Mouse (Mus musculus) natural killer cell, adult 2 months (primary cell): ENCODE results near the gene Morc2a.
"Not testable (repeated sequence)": the region's sequence is repeated elsewhere in the genome, so short reads cannot be mapped to it uniquely, and the experiment has no call there.

Experiments
- DNase-seq, 2 experiments: peaks; one replicate each; pipeline ENCODE4 v3.0.0; 2022; ENCODE audit warnings: low spot score in 2 of 2

Morc2a gene

DNA sequence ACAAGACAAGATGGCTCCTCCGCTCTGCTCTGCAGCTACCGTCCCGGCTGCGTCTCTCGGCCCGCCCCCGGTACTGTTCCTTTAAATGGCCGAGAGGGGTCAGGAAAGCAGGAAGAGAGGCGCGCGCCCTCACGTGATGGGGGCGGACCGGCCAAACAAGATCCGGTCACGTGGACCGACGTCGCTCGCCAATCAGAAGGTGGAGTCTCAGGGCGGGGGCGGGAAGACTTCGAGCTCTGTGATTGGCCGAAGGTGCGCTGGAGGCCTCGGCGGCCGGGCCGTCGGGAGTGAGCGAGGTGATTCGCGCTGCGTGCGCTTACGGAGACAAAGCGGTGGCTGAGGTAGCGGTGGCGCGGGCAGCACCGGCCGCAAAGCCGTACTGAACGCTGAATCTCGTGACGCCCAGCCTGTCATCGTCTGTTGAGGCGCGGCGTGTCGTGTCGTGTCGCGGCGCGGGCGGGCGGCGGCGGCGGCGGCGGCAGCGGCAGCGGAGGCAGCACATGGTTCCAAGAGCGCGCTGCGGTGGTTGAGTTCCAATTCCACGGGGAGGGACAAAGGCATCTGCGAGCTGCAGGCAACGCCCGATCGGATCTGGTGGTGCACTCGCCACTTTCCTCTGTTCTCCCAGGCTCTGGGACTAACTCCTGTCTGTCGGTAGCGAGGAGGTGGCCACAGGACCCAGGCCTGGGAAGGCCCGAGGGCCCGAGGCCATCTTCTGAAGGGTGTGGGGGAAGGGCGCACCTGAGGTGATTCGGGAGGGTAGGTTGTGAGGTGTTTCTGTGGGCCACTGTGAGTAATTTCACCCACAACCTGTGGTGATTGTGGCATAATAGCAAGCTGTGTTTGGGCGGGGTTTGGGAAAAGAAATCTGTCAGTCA is at the start of gene Morc2a:
Gene Morc2a (plus strand): TSS at position 228 of the 878 bp plus-strand sequence.
- peak; percentile 95 to 97 for DNase-seq

DNA sequence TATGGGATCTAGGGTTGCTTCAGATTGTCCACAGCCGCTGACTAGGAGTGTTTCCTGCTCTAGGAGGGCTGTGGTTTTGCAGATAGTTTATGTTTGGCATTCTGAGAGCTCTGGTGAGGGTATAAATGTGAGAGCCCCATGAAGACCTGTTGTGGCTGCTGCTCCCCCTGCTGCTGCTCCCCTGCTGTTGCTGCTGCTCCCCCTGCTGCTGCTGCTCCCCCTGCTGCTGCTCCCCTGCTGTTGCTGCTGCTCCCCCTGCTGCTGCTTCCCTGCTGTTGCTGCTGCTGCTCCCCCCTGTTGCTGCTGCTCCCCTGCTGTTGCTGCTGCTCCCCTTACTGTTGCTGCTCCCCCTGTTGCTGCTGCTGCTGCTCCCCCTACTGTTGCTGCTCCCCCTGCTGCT is 47.0 kb upstream of the Morc2a start:
- not testable (repeated sequence) for DNase-seq

DNA sequence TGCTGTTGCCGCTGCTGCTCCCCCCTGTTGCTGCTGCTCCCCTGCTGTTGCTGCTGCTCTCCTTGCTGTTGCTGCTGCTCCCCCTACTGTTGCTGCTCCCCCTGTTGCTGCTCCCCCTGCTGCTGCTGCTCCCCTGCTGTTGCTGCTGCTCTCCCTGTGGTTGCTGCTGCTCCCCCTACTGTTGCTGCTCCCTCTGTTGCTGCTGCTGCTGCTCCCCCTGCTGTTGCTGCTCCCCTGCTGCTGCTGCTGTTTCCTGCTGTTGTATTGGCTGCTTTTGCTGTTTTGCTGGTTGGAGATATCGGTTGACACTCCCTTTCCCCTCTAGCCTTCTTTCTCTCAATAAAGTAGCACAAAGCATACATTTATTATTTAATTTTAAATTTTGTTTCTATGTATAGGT is 46.3 kb upstream of the Morc2a start:
- not testable (repeated sequence) for DNase-seq

DNA sequence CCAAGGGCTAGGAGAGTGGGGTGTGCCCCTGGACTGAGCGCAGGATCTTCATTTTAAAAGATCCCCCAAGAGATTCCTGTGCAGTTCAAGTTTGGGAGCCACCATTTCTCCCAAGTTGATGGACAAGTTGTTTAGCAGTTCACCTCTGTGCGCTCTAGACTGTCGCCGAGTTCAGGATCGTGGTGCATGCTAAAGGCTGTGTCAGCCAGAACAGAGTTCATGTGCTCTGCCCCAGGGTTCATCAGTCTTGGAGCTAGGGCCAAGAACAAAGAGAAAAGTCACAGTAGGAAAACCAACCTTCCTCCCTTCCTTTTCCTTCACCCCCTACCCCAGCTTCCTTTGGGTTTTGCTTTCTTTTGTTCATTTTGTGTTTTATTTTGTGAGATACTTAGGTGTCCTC is 42.5 kb upstream of the Morc2a start:
- DNase-seq: no peak

DNA sequence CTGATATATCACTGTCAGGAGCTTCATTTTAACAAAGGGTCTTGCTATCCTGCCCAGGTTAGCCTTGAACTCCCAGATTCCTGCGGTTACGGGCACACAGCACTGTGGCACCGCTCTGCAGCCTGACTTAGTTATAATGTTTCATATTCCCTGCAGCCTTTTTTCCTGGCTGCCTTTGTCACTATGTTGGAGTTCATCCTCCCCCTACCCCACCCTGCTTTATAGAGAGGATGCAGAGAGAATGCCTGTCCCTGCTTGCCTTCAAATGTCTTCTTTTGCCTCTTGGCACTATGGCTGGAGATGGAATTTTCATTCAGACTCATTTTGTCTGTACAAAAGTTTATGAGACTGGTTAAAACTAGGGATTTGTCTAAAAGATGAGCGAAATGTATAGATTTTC is 33.4 kb upstream of the Morc2a start:
- no peak for DNase-seq

DNA sequence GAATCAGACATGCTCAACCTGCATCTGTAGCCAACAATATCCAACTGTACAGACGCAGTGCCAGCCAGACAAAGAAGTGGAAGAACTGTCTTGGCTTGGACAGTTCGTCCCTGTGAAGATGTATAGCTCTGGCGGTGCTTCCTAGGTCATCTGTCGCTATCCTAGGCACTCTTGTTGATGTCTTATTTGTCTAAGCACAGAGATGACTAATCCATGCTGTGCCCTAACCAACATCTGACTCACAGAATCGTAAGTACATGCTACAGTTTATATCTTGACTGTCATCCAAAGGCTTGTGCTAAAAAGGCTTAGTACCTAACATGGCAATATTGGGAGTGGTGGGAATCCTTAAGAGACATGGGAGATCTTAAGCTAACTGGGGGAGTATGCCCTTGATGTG is 26.2 kb upstream of the Morc2a start:
- DNase-seq: no peak

DNA sequence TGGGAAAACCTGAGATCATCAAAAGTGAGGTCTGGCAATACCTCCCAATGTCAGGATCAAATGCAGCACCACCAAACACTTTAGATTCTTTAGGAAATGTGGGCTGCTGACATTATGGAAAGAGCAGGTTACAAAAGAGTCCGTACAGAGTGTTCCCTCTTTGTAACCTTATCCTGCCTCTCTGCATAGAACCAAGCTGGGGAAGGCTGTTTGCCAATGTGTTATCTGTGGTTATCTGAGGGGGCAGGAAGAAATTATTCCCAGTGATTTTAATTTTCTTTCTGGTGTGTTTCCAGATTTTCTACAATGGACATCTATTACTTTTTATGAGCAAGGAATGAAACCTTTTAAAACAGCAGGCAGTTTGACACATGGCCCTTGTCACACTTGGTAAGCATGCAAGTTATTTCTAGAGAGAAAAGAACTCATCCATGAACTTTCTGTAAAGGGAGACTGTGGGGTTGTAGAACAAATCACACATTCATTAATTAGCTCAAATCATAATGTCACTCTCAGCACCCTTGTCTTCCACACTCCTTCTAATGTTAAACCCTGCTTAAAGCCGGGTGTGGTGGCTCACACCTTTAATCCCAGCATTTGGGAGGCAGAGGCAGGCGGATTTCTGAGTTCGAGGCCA is 24.5 kb upstream of the Morc2a start:
- no peak for DNase-seq

DNA sequence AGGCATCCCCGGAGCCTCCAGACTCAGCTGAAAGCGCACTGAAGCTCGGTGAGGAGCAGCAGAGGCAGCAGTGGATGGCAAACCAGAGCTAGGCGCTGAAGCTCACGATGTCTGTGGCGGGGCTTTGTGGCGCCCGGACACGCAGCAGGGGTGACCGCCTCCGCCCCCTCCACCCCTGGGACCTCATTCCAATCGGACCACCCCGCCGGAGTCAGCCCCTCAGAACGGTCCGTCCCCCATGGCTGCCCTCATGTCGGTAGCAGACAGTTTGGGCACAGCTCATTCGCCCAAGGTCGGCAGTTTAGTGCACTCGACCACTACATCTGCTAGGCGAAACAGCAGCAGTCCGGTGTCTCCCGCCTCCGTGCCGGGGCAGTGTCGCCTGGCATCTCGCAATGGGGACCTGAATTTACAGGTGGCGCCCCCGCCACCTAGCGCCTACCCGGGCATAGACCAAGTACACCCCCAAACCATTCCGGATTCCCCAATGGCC is 19.9 kb upstream of the Morc2a start:
- DNase-seq: no peak

DNA sequence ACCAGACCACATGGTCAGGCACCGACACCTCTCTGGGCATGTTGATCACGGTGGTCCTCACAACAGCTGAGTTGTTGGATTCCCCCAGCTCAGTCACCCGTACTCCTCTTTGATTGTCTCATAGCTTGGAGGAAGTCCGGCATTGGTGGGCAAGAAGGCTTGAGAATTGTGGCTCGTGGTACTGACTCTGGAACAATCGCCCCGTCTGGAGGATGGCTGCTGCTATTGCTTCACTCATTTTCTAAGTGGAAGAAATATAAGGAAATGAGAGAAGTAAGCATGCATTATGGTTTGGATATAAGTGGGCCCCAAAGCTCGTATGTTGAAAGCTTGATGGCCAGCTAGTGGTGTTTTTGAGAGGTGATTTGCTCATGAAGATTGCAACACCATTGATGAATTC is 15.7 kb upstream of the Morc2a start:
- not testable (repeated sequence) for DNase-seq

DNA sequence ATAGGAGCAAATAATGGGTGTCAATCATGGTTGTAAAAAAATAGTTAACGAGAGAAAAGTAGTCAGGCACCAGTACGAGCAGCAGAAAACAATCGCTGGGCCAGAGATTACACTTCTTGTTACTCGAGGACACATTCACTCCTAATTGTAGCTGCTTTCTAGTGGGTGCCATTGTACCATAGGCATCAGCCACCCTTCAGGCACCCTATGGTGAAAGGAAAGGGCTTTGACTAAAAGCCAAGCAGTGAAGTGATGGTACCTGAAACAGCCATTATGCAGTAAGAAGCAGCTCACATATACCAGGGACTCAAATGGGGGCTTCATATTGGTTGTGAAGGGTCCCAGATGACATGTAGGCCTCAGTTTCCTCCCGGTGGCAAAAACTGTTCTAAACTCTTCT is 1.3 kb upstream of the Morc2a start:
- DNase-seq: no peak

DNA sequence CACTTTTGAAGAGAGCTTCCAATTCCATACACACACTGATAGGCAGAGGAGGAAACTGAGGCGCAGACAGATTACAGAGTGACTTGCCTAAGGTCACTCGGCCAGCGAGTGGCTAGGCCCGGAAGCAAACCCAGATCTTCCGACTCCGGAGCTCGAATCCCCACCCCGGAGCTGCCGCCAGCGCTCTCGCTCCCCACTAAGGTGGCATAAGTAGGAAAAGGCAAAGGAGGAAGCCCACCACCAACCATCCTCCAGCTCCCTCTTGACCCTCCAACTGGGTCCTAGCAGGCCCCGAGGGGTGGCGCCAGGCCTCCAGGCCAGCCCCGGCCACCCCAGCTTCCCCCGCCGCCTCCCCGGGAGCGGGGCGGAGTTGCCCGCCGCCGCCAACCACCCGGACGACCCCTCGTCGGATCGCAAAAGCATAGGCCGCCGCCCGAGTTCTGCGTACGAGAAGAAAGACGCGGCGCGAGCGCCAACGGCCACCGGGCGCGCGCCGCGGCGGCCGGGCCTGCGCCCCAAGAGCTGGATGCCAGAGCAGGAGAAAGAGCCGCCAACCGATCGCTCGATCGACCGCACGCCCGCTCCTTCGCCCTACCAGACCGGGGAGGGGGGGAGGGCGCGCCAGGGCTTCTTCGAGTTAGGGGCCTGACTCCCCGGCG is 557 bp upstream of the Morc2a start:
- peak in 1 of 2 experiments; percentile 25 for DNase-seq

DNA sequence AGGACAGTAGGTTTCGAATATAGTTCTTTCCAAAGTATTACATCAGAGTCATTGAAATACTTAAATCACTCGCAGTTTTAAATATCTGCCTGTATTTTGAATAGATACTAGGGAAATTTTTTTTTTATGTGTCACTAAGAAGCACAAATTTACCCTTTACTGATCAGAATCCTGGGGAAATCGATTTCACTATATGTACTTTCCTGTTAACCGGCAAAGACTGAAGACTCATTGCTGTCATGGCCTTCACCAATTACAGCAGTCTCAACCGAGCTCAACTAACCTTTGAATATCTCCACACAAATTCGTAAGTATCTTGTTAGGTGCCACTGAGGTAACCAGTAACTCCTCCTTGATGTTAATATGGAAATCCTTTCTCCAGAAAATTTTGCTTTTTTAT is 1.1 kb downstream of the Morc2a start:
- no peak for DNase-seq

DNA sequence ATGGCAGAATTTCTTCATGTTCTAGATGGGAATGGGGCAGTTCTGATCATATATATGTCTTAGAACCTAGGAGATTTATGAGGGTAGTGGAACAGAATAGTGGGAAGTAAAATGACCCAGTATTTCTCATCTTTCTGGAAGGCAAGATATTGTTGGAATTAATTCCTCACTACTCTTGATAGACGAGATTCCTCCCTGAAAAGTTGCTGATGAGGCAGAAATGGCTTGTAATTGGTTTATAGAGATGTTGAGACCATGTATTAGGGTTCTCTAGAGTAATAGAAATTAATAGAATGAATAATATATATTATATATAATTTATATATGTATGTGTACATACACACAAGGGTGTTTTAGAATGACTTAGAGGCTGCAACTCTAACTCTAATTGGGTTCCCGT is 13.0 kb downstream of the Morc2a start:
- DNase-seq: no peak

DNA sequence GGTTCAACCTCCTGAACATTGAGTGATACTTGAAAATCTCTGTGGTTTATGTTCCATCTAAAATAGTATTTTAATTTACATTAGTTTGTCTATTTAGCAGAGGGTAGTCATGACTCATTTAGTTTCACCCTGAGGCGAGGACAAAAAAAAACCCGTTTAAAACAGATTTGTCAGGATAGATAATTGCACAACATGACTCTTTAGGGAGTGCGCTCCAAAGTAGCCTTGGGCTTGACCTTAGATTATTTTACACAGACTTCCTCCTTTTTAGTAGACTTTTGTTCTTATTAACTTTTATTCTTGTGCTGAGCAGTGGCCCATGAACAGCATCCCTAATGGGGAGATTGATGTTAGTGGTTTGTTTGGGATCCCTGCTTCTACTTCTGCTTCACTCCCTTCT is 18.5 kb downstream of the Morc2a start:
- no peak for DNase-seq

DNA sequence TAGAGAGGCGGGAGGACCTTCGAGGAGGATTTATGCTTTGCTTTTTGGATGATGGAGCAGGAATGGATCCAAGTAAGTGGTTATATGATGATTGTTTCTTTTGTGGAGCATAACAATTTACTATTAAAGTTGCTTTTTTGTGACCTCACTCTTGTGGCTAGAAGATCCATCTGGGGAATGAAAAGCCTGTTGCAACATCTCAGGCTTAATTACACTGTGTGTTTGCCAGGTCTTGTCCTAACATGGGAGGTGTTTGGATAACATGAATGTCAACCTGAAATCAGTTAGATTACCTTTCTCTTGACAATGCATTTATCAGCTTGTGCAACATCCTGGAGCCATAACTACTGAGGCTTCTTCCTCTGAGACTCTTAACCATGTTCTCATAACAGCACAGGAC is 19.8 kb downstream of the Morc2a start:
- no peak for DNase-seq

DNA sequence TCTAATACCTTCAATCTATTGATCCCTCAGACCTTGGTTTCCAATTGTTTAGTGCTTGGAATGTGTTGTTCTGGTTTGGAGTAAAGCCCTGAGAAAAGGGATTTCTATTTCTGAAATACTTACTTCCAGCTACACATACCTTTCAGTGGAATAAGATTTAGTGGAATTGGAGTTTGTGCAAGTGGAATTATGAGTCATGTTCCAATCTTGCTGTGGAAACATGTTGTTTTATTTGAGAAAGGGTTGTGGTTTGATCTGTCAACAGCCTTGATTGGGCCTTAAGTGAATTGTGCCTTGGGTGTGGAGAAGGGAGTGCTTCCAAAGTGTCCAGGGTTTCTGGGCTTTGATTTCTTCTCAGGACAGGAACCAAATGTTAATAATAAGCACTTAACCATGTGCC is 20.9 kb downstream of the Morc2a start:
- DNase-seq: no peak

DNA sequence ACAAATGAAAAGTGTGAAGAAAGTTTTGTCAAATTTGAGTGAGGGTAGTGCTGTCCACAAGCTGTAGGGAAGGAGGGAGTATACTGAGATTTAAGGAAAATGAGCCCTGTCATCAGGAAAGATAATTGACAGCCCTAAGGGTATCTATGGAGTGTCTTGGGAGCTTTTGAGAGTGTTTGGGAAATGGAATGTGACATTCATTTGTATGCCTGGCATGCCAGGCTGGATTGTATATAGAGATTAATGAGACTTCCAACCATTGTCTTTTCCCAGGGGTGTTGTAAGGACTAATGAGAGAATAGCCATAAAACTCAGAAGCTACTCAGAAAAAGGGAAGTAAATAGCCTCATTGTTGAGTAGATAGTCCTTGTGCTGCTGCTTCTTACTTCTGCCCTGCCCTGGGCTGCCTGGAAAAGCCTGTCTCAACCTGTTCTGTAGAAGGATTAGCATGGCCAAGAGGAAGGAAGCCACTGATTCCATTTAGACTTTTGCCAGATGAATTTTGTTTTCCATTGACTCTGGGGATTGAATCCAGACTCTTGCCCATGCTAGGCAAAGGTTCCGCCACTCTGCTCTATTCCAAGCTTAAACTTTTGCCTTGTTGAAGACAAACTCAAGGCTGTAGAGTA is 22.1 kb downstream of the Morc2a start:
- DNase-seq: no peak

DNA sequence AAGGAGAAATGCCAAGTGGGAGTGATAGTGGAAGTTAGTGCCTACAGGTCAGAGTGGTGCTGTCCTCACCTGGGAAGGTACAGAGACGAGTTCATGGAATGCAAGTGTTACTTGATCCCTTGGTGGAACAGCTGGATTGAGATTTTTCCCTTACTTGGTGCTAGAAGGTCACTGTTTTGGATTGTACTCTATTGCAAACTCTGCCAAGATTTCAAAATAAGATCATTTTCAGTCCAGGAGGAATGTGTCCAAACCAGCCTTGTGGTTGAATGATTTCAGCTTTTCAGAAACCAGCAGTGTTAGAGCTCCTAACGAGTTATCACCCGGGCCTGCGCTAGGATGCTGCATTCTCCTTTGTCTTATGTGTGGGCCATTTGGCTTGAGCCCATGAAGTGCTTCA is 25.6 kb downstream of the Morc2a start:
- DNase-seq: no peak

DNA sequence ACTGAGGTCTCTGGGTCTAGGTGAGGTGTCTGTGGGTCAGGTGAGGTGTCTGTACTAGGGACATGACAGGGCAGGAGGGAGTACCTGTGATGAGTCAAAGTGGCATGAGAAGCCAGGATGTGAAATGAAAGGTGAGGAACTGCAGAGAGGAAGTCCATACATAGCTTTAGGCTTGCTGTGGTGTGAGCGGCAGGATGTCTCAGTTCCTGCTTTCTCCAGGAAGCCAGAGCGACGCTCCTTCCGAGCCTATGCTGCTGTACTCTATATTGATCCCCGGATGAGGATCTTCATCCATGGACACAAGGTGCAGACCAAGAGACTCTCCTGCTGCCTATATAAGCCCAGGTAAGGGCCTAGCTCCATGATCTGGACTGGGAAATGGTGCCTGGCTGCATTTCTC is 27.4 kb downstream of the Morc2a start:
- DNase-seq: no peak

DNA sequence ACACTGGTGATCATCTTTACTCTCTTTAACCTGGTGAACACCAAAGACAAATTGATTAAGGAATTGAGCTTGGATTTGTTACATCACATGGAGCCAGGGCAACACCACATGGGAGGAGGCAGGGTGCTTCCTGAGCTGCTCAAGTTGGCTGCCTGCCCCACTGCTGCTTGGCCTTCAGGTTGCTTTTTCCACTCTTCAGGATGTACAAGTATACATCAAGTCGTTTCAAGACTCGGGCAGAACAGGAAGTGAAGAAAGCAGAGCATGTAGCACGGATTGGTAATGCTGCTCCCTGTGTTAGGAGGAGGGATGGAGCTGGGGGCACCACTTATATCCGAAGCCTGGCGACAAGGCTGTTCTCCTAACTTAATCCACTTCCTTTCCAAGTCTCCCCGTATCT is 28.2 kb downstream of the Morc2a start:
- no peak for DNase-seq

DNA sequence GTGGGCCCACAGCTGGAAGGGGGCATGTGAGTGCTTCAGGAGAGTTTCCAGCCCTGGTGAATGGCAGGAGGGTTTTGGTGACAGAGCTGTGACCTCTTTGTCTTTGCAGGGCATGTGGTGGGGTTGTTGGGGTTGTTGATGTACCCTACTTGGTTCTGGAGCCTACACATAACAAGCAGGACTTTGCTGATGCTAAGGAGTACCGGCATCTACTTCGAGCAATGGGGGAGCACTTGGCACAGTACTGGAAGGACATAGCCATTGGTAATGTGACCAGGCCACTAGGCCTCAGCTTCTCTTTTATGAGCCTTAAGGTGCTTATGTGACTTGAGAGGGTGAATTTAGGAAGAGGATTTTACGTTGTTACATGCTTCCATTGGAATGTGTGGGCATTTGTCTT is 30.8 kb downstream of the Morc2a start:
- DNase-seq: no peak

DNA sequence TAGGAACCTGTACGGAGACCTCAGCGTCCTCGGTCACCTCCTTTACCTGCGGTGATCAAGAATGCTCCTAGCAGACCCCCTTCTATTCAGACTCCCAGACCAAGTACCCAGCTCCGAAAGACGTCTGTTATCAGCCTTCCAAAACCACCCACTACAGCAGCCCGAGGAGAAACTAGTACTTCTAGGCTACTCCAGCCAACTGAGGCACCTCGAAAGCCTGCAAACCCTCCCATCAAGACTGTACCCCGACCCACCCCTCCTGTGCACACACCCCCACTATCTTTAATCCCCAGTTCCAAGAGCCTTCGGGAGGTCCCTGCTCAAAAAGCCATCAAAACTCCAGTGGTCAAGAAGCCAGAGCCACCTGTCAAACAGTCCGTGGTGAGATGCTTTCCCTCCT is 34.7 kb downstream of the Morc2a start:
- no peak for DNase-seq
